Mouse (Mus musculus) kidney, postnatal 0 days (tissue): ENCODE measurements around the gene Fam69b. TPM values are rescaled to one million over a fixed set of nuclear protein-coding genes. Genes with fewer than 3 reads are reported as not detected.

Experiments
- ATAC-seq: fragments of 200-750 bp; cut with Nextera tagmentation; replicated peaks from 2 replicates; pipeline ENCODE4 v1.8.0; 2017; ENCODE audit warnings: low read depth, moderate number of reproducible peaks, moderate TSS enrichment, moderate library complexity; ENCODE audit not compliant: low FRiP score
- DNase-seq: peaks from one replicate; pipeline ENCODE4 v3.0.0-alpha.2; 2016; ENCODE audit warnings: low spot score
- H3K27ac ChIP-seq: fragments of 300-500 bp; sonication (generic); 2 replicates; pipeline ENCODE4 v1.5.1; 2014; ENCODE audit warnings: mild to moderate bottlenecking
- H3K27me3 ChIP-seq: fragments of 300-500 bp; sonication (generic); 2 replicates; pipeline ENCODE4 v1.6.1; 2014; ENCODE audit warnings: low read length, mixed read lengths; ENCODE audit not compliant: insufficient read depth
- H3K36me3 ChIP-seq: fragments of 300-500 bp; sonication (generic); 2 replicates; pipeline ENCODE4 v1.6.1; 2014; ENCODE audit warnings: low read length, mixed read lengths; ENCODE audit not compliant: insufficient read depth
- H3K4me1 ChIP-seq: fragments of 300-500 bp; sonication (generic); replicated peaks from 2 replicates; pipeline ENCODE4 v1.6.1; 2014; ENCODE audit warnings: antibody characterized with exemption, low read length, mixed read lengths; ENCODE audit not compliant: insufficient read depth
- H3K4me2 ChIP-seq: fragments of 300-500 bp; sonication (generic); 2 replicates; pipeline ENCODE4 v1.6.1; 2014; ENCODE audit warnings: mild to moderate bottlenecking, low read length, moderate library complexity, mixed read lengths
- H3K4me3 ChIP-seq: fragments of 300-500 bp; sonication (generic); replicated peaks from 2 replicates; pipeline ENCODE4 v1.5.1; 2014; ENCODE audit warnings: low read depth, low read length
- H3K9ac ChIP-seq: fragments of 300-500 bp; sonication (generic); 2 replicates; pipeline ENCODE4 v1.6.1; 2014; ENCODE audit warnings: low read depth, low read length
- H3K9me3 ChIP-seq: fragments of 300-500 bp; sonication (generic); replicated peaks from 2 replicates; pipeline ENCODE4 v1.6.1; 2016; ENCODE audit warnings: low read length, inconsistent platforms, mixed read lengths
- CTCF ChIP-seq: IDR thresholded peaks from 2 replicates; pipeline ENCODE4 v1.5.1; 2016; ENCODE audit warnings: antibody characterized with exemption, low read depth, mild to moderate bottlenecking, moderate library complexity
- WGBS: fragments of 180-500 bp; shearing (Covaris S2); extraction: QIAGEN DNeasy Blood & Tissue Kit; methylation state at CpG from one replicate; pipeline ENCODE4 v1.1.7; 2014; 5-methylcytosine and 5-hydroxymethylcytosine counted together
- polyA plus RNA-seq: library from polyadenylated mRNA; unstranded; fragments of >200 nt; fragmentation: Nextera tagmentation; extraction: Ambion mirVana; gene quantifications from 2 replicates; pipeline ENCODE4 v1.2.1, GENCODE M21; 2015

Gene Fam69b
- polyA plus RNA-seq, 1 experiment from 2014 or later, result 29.5 TPM

- H3K4me1 ChIP-seq, result no peaks in the 10 kb centered on the region
- H3K36me3 ChIP-seq, result no peaks in the 10 kb centered on the region
- no peak overlapping the region for H3K27ac ChIP-seq
- H3K4me2 ChIP-seq, result no peak overlapping the region
- DNase-seq (no peak), ATAC-seq (no peak)
- H3K4me3 ChIP-seq, result no peak overlapping the region
- H3K9ac ChIP-seq, result no peak overlapping the region
- no peak for TF ChIP-seq CTCF
- WGBS, result 77% methylated on average over 4 of the region's 4 CpGs
- H3K27me3 ChIP-seq, result no peaks in the 10 kb centered on the region
- no peaks in the 10 kb centered on the region for H3K9me3 ChIP-seq
Observed at GRCm38 (mm10) chr2:26615459-26616124, 12.7 kb upstream of the Fam69b start.

- Histone ChIP-seq H3K4me2 (no peak overlapping the region), H3K9me3 (no peaks in the 10 kb centered on the region), H3K27ac (no peak overlapping the region), H3K36me3 (no peaks in the 10 kb centered on the region), H3K9ac (no peak overlapping the region), H3K4me1 (no peaks in the 10 kb centered on the region), H3K27me3 (no peaks in the 10 kb centered on the region), H3K4me3 (no peak overlapping the region)
- TF ChIP-seq CTCF, result no peak
- WGBS, result 69% methylated on average over 6 of the region's 6 CpGs
- DNase-seq (no peak), ATAC-seq (no peak)
Observed at GRCm38 (mm10) chr2:26617331-26617730, 10.9 kb upstream of the Fam69b start.

- DNase-seq, result no peak
- WGBS, result 57% methylated on average over 6 of the region's 7 CpGs
- H3K4me2 ChIP-seq, result no peak overlapping the region
- no peak for ATAC-seq
- TF ChIP-seq CTCF, result no peak
- no peak overlapping the region for H3K9ac ChIP-seq
- H3K4me3 ChIP-seq, result no peak overlapping the region
- no peaks in the 10 kb centered on the region for H3K36me3 ChIP-seq
- no peaks in the 10 kb centered on the region for H3K27me3 ChIP-seq
- H3K4me1 ChIP-seq, result no peaks in the 10 kb centered on the region
- no peaks in the 10 kb centered on the region for H3K9me3 ChIP-seq
- H3K27ac ChIP-seq, result no peak overlapping the region
Observed at GRCm38 (mm10) chr2:26617928-26618327, 10.3 kb upstream of the Fam69b start.

DNA sequence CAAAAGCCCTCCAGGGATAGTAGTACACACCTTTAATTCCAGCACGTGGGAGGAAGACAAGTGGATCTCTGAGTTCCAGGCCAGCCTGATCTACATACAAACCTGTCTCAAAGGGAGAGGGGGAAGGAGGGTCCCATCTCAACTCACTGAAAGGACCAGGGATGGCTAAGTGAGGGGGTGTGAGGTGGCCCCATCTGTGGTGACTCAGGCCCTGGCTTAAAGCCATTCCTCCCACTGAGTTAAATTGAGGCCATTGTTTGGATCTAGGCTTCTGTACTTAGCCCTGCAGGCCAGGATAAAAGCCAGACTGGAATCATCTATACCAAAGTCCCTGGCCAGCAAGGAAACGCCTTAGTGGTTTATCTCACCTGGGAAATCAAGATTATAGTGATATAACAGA is 7.0 kb upstream of the Fam69b start:
- 37% methylated on average over 2 of the region's 2 CpGs for WGBS
- no peak for TF ChIP-seq CTCF
- ATAC-seq (no peak), DNase-seq (no peak)
- Histone ChIP-seq H3K36me3 (no peaks in the 10 kb centered on the region), H3K4me1 (no peaks in the 10 kb centered on the region), H3K4me2 (no peak overlapping the region), H3K27me3 (no peaks in the 10 kb centered on the region), H3K9me3 (no peaks in the 10 kb centered on the region), H3K4me3 (no peak overlapping the region), H3K27ac (no peak overlapping the region), H3K9ac (no peak overlapping the region)

- ATAC-seq, result no peak
- H3K27ac ChIP-seq, result no peak overlapping the region
- no peak overlapping the region for H3K4me2 ChIP-seq
- H3K4me1 ChIP-seq, result 0 out of 2 replicates have a peak, but pooled peaks cover 5% of the 10 kb centered on the region
- no peaks in the 10 kb centered on the region for H3K9me3 ChIP-seq
- 58% methylated on average over 5 of the region's 5 CpGs for WGBS
- H3K27me3 ChIP-seq, result no peaks in the 10 kb centered on the region
- DNase-seq, result no peak
- H3K36me3 ChIP-seq, result no peaks in the 10 kb centered on the region
- no peak overlapping the region for H3K9ac ChIP-seq
- no peak overlapping the region for H3K4me3 ChIP-seq
- no peak for TF ChIP-seq CTCF
Observed at GRCm38 (mm10) chr2:26622984-26623383, 5.3 kb upstream of the Fam69b start.

GRCm38 (mm10) chr2:26625419-26625818 is 2.8 kb upstream of the Fam69b start:
- Histone ChIP-seq H3K4me1 (peaks cover 15% of the 10 kb centered on the region), H3K9me3 (no peaks in the 10 kb centered on the region), H3K27me3 (no peaks in the 10 kb centered on the region), H3K27ac (no peak overlapping the region), H3K36me3 (no peaks in the 10 kb centered on the region), H3K9ac (no peak overlapping the region), H3K4me3 (no peak overlapping the region), H3K4me2 (no peak overlapping the region)
- DNase-seq (no peak), ATAC-seq (no peak)
- 80% methylated on average over 3 of the region's 3 CpGs for WGBS
- no peak for TF ChIP-seq CTCF

GRCm38 (mm10) chr2:26626081-26626480 is 2.2 kb upstream of the Fam69b start:
- no peak overlapping the region for H3K27ac ChIP-seq
- no peak for TF ChIP-seq CTCF
- H3K4me2 ChIP-seq, result no peak overlapping the region
- H3K4me3 ChIP-seq, result no peak overlapping the region
- H3K9me3 ChIP-seq, result no peaks in the 10 kb centered on the region
- 65% methylated on average over 3 of the region's 3 CpGs for WGBS
- H3K36me3 ChIP-seq, result no peaks in the 10 kb centered on the region
- ATAC-seq (no peak), DNase-seq (no peak)
- H3K9ac ChIP-seq, result no peak overlapping the region
- no peaks in the 10 kb centered on the region for H3K27me3 ChIP-seq
- peaks cover 15% of the 10 kb centered on the region for H3K4me1 ChIP-seq
